34 mouse cellular contexts compared by ENCODE assay signal in the genomic region with DNA sequence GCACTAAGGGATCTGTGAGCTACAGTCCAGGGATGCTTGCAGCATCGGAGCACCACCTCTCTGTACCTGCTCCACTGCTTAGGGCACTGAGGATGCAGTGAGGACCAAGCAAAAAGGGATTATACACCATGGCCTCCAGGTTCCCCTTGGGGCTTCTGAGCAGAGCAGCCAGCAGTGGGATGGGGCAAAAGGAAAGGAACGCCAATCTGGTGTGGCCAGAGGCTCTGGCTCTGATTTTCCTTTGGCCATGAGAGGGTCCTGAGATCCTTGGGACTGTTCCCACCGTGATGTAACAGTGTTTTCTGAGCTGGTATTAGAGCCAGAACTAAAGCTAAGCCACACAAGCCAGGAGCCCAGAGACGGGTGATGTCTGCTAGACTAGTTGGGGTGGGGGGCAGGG. TPM values are rescaled to one million over a fixed set of nuclear protein-coding genes. Genes with fewer than 3 reads are reported as not detected.
DNase-seq lines count a peak whose midpoint lies in the region; ATAC-seq and TF ChIP-seq lines count a peak whose summit lies in the region.
"Had no signal": no experiment of that assay in that cellular context is flagged by ENCODE, and none has a peak within 500 bp of the region (broad histone marks: within the 10 kb centered on the region; RNA-seq: fewer than 3 reads in every experiment).

No protein-coding gene starts in this region.

- no peak for TF ChIP-seq CTCF in midbrain, postnatal 0 days (IDR thresholded peaks at IDR 0.05)

- H3K9me3 ChIP-seq in forebrain, embryonic 16.5 days (ENCODE audit: control insufficient read depth, low read length), result no peaks in the 10 kb centered on the region
- no peaks in the 10 kb centered on the region for H3K9me3 ChIP-seq in forebrain, embryonic 11.5 days (ENCODE audit: control insufficient read depth, low read length)
- H3K9me3 ChIP-seq in midbrain, embryonic 10.5 days (replicated peaks), result no peaks in the 10 kb centered on the region
- no peaks in the 10 kb centered on the region for H3K9me3 ChIP-seq in midbrain, postnatal 0 days (ENCODE audit: low read length)
- no peaks in the 10 kb centered on the region for H3K9me3 ChIP-seq in hindbrain, embryonic 12.5 days (replicated peaks)
- no peaks in the 10 kb centered on the region for H3K9me3 ChIP-seq in limb, embryonic 10.5 days (replicated peaks)
- H3K9me3 ChIP-seq: embryonic facial prominence, embryonic 10.5 days; embryonic facial prominence, embryonic 15.5 days; kidney, embryonic 15.5 days; liver, embryonic 12.5 days had no signal

- H3K27ac ChIP-seq in forebrain, embryonic 16.5 days (ENCODE audit: low read length), result no peak overlapping the region
- no peak overlapping the region for H3K27ac ChIP-seq in forebrain, embryonic 11.5 days (ENCODE audit: low read depth, low read length)
- H3K27ac ChIP-seq in midbrain, embryonic 10.5 days (replicated peaks), result peak overlapping the region; percentile 53; the same call in 1 of the 2 replicates
- no peak overlapping the region for H3K27ac ChIP-seq in midbrain, postnatal 0 days (ENCODE audit: low read depth, low read length)
- no peak overlapping the region; the same call in 1 of the 2 replicates for H3K27ac ChIP-seq in hindbrain, embryonic 12.5 days
- 0 out of 2 replicates have a peak overlapping the region, but pooled peaks have one; percentile 2 for H3K27ac ChIP-seq in limb, embryonic 10.5 days
- H3K27ac ChIP-seq: embryonic facial prominence, embryonic 10.5 days; embryonic facial prominence, embryonic 15.5 days; gastrocnemius, adult 2 months; kidney, embryonic 15.5 days; layer of hippocampus, adult 2 months; left cerebral cortex, adult 2 months; liver, embryonic 12.5 days; stomach, postnatal 0 days had no signal

- no peak for DNase-seq in forebrain, embryonic 11.5 days (ENCODE audit: low spot score)
- DNase-seq in midbrain, embryonic 10.5 days (ENCODE audit: low spot score), result no peak
- no peak for DNase-seq in midbrain, postnatal 0 days (ENCODE audit: low spot score)
- DNase-seq in limb, embryonic 10.5 days (ENCODE audit: low spot score), result no peak
- DNase-seq in thymus, postnatal 25 days, result no peak
- DNase-seq: adrenal gland, adult 2 months; adrenal gland, postnatal 36 days; cerebellum, adult 2 months; gastrocnemius, adult 2 months; gastrocnemius, postnatal 36 days; heart, adult 18-20 months; heart, postnatal 36 days; kidney, adult 18-20 months; kidney, postnatal 36 days; lung, adult 18-20 months; lung, postnatal 4 days; right cerebral cortex, postnatal 4 days; thymus, adult 18-20 months; thymus, postnatal 36 days had no signal

- no peaks in the 10 kb centered on the region for H3K27me3 ChIP-seq in forebrain, embryonic 16.5 days (replicated peaks; ENCODE audit: control insufficient read depth, insufficient read depth, low read length)
- no peaks in the 10 kb centered on the region; the same call in 1 of the 2 replicates for H3K27me3 ChIP-seq in forebrain, embryonic 11.5 days (ENCODE audit: control insufficient read depth, insufficient read depth, low read length)
- peaks cover 57% of the 10 kb centered on the region for H3K27me3 ChIP-seq in midbrain, embryonic 10.5 days (ENCODE audit: low read depth, poor library complexity, severe bottlenecking)
- no peaks in the 10 kb centered on the region for H3K27me3 ChIP-seq in midbrain, postnatal 0 days (ENCODE audit: insufficient read depth, low read length)
- peaks cover 33% of the 10 kb centered on the region for H3K27me3 ChIP-seq in hindbrain, embryonic 12.5 days
- H3K27me3 ChIP-seq in limb, embryonic 10.5 days (ENCODE audit: low read depth, poor library complexity, severe bottlenecking), result peaks cover 54% of the 10 kb centered on the region

- ATAC-seq in forebrain, embryonic 16.5 days, result no peak
- no peak for ATAC-seq in forebrain, embryonic 11.5 days (replicated peaks; ENCODE audit: low FRiP score)
- ATAC-seq in midbrain, postnatal 0 days (ENCODE audit: low FRiP score), result no peak
- ATAC-seq in hindbrain, embryonic 12.5 days (ENCODE audit: low FRiP score), result no peak
- ATAC-seq: activated CD4-positive, CD25-positive, alpha-beta regulatory T cell, adult 4 months; liver, embryonic 12.5 days; lung, postnatal 0 days had no signal

- 47% methylated on average over 4 of the region's 4 CpGs for WGBS in forebrain, embryonic 16.5 days
- WGBS in forebrain, embryonic 11.5 days, result 62% methylated on average over 4 of the region's 4 CpGs
- WGBS in midbrain, embryonic 10.5 days, result 63% methylated on average over 4 of the region's 4 CpGs
- 32% methylated on average over 4 of the region's 4 CpGs for WGBS in midbrain, postnatal 0 days
- WGBS in hindbrain, embryonic 12.5 days, result 56% methylated on average over 4 of the region's 4 CpGs
- 67% methylated on average over 4 of the region's 4 CpGs for WGBS in limb, embryonic 10.5 days

- H3K4me1 ChIP-seq in forebrain, embryonic 16.5 days (replicated peaks; ENCODE audit: control insufficient read depth, insufficient read depth, low read length), result peaks cover 35% of the 10 kb centered on the region
- H3K4me1 ChIP-seq in forebrain, embryonic 11.5 days (replicated peaks; ENCODE audit: control insufficient read depth, insufficient read depth, low read length), result peaks cover 5% of the 10 kb centered on the region; the same call in 1 of the 2 replicates
- H3K4me1 ChIP-seq in midbrain, embryonic 10.5 days, result peaks cover 53% of the 10 kb centered on the region
- H3K4me1 ChIP-seq in midbrain, postnatal 0 days (ENCODE audit: insufficient read depth, low read length), result peaks cover 7% of the 10 kb centered on the region; the same call in 1 of the 2 replicates
- H3K4me1 ChIP-seq in hindbrain, embryonic 12.5 days, result peaks cover 41% of the 10 kb centered on the region
- H3K4me1 ChIP-seq in limb, embryonic 10.5 days, result peaks cover 29% of the 10 kb centered on the region
- H3K4me1 ChIP-seq: liver, embryonic 12.5 days had no signal

- 0 out of 2 replicates have a peak overlapping the region, but pooled peaks have one; percentile 19 for H3K9ac ChIP-seq in forebrain, embryonic 16.5 days (replicated peaks; ENCODE audit: low read depth, low read length)
- no peak overlapping the region for H3K9ac ChIP-seq in forebrain, embryonic 11.5 days (ENCODE audit: low read length)
- no peak overlapping the region for H3K9ac ChIP-seq in midbrain, postnatal 0 days (replicated peaks; ENCODE audit: low read length, poor library complexity, severe bottlenecking)
- H3K9ac ChIP-seq in hindbrain, embryonic 12.5 days, result peak overlapping the region; percentile 13; the same call in 1 of the 2 replicates
- H3K9ac ChIP-seq: embryonic facial prominence, embryonic 15.5 days; kidney, embryonic 15.5 days; liver, embryonic 12.5 days had no signal

- H3K4me2 ChIP-seq in forebrain, embryonic 16.5 days (ENCODE audit: low read length), result no peak overlapping the region
- no peak overlapping the region for H3K4me2 ChIP-seq in forebrain, embryonic 11.5 days (ENCODE audit: low read depth, low read length, severe bottlenecking)
- no peak overlapping the region for H3K4me2 ChIP-seq in midbrain, postnatal 0 days (ENCODE audit: low read depth, low read length, poor library complexity, severe bottlenecking)
- H3K4me2 ChIP-seq in hindbrain, embryonic 12.5 days (replicated peaks), result no peak overlapping the region
- H3K4me2 ChIP-seq: embryonic facial prominence, embryonic 15.5 days; heart, embryonic 11.5 days; kidney, embryonic 15.5 days; liver, embryonic 12.5 days had no signal

- H3K4me3 ChIP-seq in forebrain, embryonic 16.5 days (replicated peaks; ENCODE audit: low read length), result no peak overlapping the region
- no peak overlapping the region for H3K4me3 ChIP-seq in forebrain, embryonic 11.5 days (ENCODE audit: low read depth, low read length)
- no peak overlapping the region for H3K4me3 ChIP-seq in midbrain, embryonic 10.5 days
- no peak overlapping the region for H3K4me3 ChIP-seq in midbrain, postnatal 0 days (ENCODE audit: low read depth, low read length)
- no peak overlapping the region for H3K4me3 ChIP-seq in hindbrain, embryonic 12.5 days
- no peak overlapping the region for H3K4me3 ChIP-seq in limb, embryonic 10.5 days
- H3K4me3 ChIP-seq: embryonic facial prominence, embryonic 10.5 days; embryonic facial prominence, embryonic 15.5 days; gastrocnemius, adult 2 months; kidney, embryonic 15.5 days; layer of hippocampus, adult 2 months; left cerebral cortex, adult 2 months; liver, embryonic 12.5 days had no signal

- H3K36me3 ChIP-seq in forebrain, embryonic 16.5 days (ENCODE audit: control insufficient read depth, insufficient read depth), result no peaks in the 10 kb centered on the region
- no peaks in the 10 kb centered on the region for H3K36me3 ChIP-seq in forebrain, embryonic 11.5 days (ENCODE audit: control insufficient read depth, insufficient read depth, low read length)
- no peaks in the 10 kb centered on the region for H3K36me3 ChIP-seq in midbrain, embryonic 10.5 days
- H3K36me3 ChIP-seq in midbrain, postnatal 0 days (ENCODE audit: insufficient read depth, low read length), result no peaks in the 10 kb centered on the region
- no peaks in the 10 kb centered on the region for H3K36me3 ChIP-seq in hindbrain, embryonic 12.5 days
- H3K36me3 ChIP-seq in limb, embryonic 10.5 days, result no peaks in the 10 kb centered on the region
- H3K36me3 ChIP-seq: embryonic facial prominence, embryonic 10.5 days; embryonic facial prominence, embryonic 15.5 days; kidney, embryonic 15.5 days; liver, embryonic 12.5 days had no signal

RNA-seq across cellular contexts. Expression of gene Cdk18, which starts 20.2 kb away (rescaled TPM):
- 0.48 and 1.9 TPM in 2 replicates for polyA plus RNA-seq in forebrain, embryonic 16.5 days (2015; fragmentation: Nextera tagmentation; extraction: Ambion mirVana)
- polyA plus RNA-seq in forebrain, embryonic 11.5 days (2014; fragmentation: Nextera tagmentation; extraction: Ambion mirVana), result 0.35 and 0.96 TPM in 2 replicates
- 0.68 and 0.72 TPM in 2 replicates for polyA plus RNA-seq in midbrain, embryonic 10.5 days (2016; fragmentation: Nextera tagmentation; extraction: Ambion mirVana)
- 3.5 and 7.2 TPM in 2 replicates for total RNA-seq in midbrain, postnatal 0 days (2014; rRNA removed)
- 2.4 and 3.1 TPM in 2 replicates for polyA plus RNA-seq in midbrain, postnatal 0 days (2015; fragmentation: Nextera tagmentation; extraction: Ambion mirVana)
- 0.99 and 1.4 TPM in 2 replicates for polyA plus RNA-seq in hindbrain, embryonic 12.5 days (2016; fragmentation: Nextera tagmentation; extraction: Ambion mirVana)
- 3.7 TPM in 2 replicates for polyA plus RNA-seq in limb, embryonic 10.5 days (2016; fragmentation: Nextera tagmentation; extraction: Ambion mirVana)
- polyA plus RNA-seq: activated CD4-positive, CD25-positive, alpha-beta regulatory T cell, adult 4 months had no signal

RNA-seq across cellular contexts. Expression of gene Lemd1, which starts 31.6 kb away (rescaled TPM):
- polyA plus RNA-seq in forebrain, embryonic 16.5 days (2015; fragmentation: Nextera tagmentation; extraction: Ambion mirVana), result 14.9 and 18.4 TPM in 2 replicates
- 8.1 and 12.1 TPM in 2 replicates for polyA plus RNA-seq in forebrain, embryonic 11.5 days (2014; fragmentation: Nextera tagmentation; extraction: Ambion mirVana)
- polyA plus RNA-seq in midbrain, embryonic 10.5 days (2016; fragmentation: Nextera tagmentation; extraction: Ambion mirVana), result 6.2 and 8.4 TPM in 2 replicates
- total RNA-seq in midbrain, postnatal 0 days (2014; rRNA removed), result 9.3 and 12.6 TPM in 2 replicates
- polyA plus RNA-seq in midbrain, postnatal 0 days (2015; fragmentation: Nextera tagmentation; extraction: Ambion mirVana), result 11.3 and 12.6 TPM in 2 replicates
- polyA plus RNA-seq in hindbrain, embryonic 12.5 days (2016; fragmentation: Nextera tagmentation; extraction: Ambion mirVana), result 10.8 and 12.7 TPM in 2 replicates
- polyA plus RNA-seq in limb, embryonic 10.5 days (2016; fragmentation: Nextera tagmentation; extraction: Ambion mirVana), result 1.3 and 1.7 TPM in 2 replicates
- total RNA-seq: gastrocnemius, adult 2 months; gastrocnemius, postnatal 36 days; heart, adult 18-20 months; heart, postnatal 36 days; megakaryocyte-erythroid progenitor cell, adult 5-6 weeks had no signal
- polyA plus RNA-seq: activated CD4-positive, CD25-positive, alpha-beta regulatory T cell, adult 4 months; heart, embryonic 11.5 days; heart, embryonic 16.5 days; liver, embryonic 12.5 days; lung, postnatal 0 days; spleen, adult 2 months had no signal

RNA-seq across cellular contexts. Expression of gene AC124108.1, which starts 31.6 kb away (rescaled TPM):
- 2.5 and 3.3 TPM in 2 replicates for polyA plus RNA-seq in forebrain, embryonic 16.5 days (2015; fragmentation: Nextera tagmentation; extraction: Ambion mirVana)
- 4.7 and 5.6 TPM in 2 replicates for polyA plus RNA-seq in forebrain, embryonic 11.5 days (2014; fragmentation: Nextera tagmentation; extraction: Ambion mirVana)
- polyA plus RNA-seq in midbrain, embryonic 10.5 days (2016; fragmentation: Nextera tagmentation; extraction: Ambion mirVana), result 2.3 and 4.0 TPM in 2 replicates
- 3.9 and 6.9 TPM in 2 replicates for total RNA-seq in midbrain, postnatal 0 days (2014; rRNA removed)
- polyA plus RNA-seq in midbrain, postnatal 0 days (2015; fragmentation: Nextera tagmentation; extraction: Ambion mirVana), result 0.50 and 0.54 TPM in 2 replicates
- polyA plus RNA-seq in hindbrain, embryonic 12.5 days (2016; fragmentation: Nextera tagmentation; extraction: Ambion mirVana), result 3.6 and 4.1 TPM in 2 replicates
- polyA plus RNA-seq in limb, embryonic 10.5 days (2016; fragmentation: Nextera tagmentation; extraction: Ambion mirVana), result 0.64 and 0.65 TPM in 2 replicates
- total RNA-seq: gastrocnemius, adult 2 months; gastrocnemius, postnatal 36 days; heart, postnatal 36 days; megakaryocyte-erythroid progenitor cell, adult 5-6 weeks had no signal
- polyA plus RNA-seq: activated CD4-positive, CD25-positive, alpha-beta regulatory T cell, adult 4 months; heart, embryonic 16.5 days; liver, embryonic 12.5 days; lung, postnatal 0 days; spleen, adult 2 months had no signal

Comparison
In these comparisons a context has a peak if more than half of its experiments do, and no peak if none do; other contexts are left out.
1. H3K27ac ChIP-seq: peak in midbrain, embryonic 10.5 days (single experiment) and limb, embryonic 10.5 days (single experiment); none in forebrain, embryonic 16.5 days (single experiment), forebrain, embryonic 11.5 days (single experiment), midbrain, postnatal 0 days (single experiment) and hindbrain, embryonic 12.5 days (single experiment).
2. H3K9ac ChIP-seq: peak in forebrain, embryonic 16.5 days (single experiment) and hindbrain, embryonic 12.5 days (single experiment); none in forebrain, embryonic 11.5 days (single experiment) and midbrain, postnatal 0 days (single experiment).